Mouse (Mus musculus) forebrain, embryonic 14.5 days (tissue): ENCODE data around the gene Brd3. TPM values are rescaled to one million over a fixed set of nuclear protein-coding genes. Genes with fewer than 3 reads are reported as not detected.

ENCODE experiments used
- ATAC-seq: fragments of 200-750 bp; cut with Nextera tagmentation; 2 replicates; pipeline ENCODE4 v1.8.0; 2017; ENCODE audit warnings: mild to moderate bottlenecking, moderate library complexity
- DNase-seq: peaks from one replicate; pipeline ENCODE4 v3.0.0-alpha.2; 2015; ENCODE audit warnings: low spot score
- H3K27ac ChIP-seq: fragments of 300-500 bp; sonication (generic); 2 replicates; pipeline ENCODE4 v1.5.1; 2014; ENCODE audit warnings: low read depth, mild to moderate bottlenecking, control low read depth, low read length, moderate library complexity
- H3K27me3 ChIP-seq: fragments of 300-500 bp; sonication (generic); replicated peaks from 2 replicates; pipeline ENCODE4 v1.6.1; 2014; ENCODE audit warnings: low read length, control low read depth, mixed read lengths; ENCODE audit not compliant: control insufficient read depth, insufficient read depth
- H3K36me3 ChIP-seq: fragments of 300-500 bp; sonication (generic); 2 replicates; pipeline ENCODE4 v1.6.1; 2014; ENCODE audit warnings: low read length, control low read depth; ENCODE audit not compliant: control insufficient read depth, insufficient read depth
- H3K4me1 ChIP-seq: fragments of 300-500 bp; sonication (generic); 2 replicates; pipeline ENCODE4 v1.6.1; 2014; ENCODE audit warnings: antibody characterized with exemption, low read length, control low read depth; ENCODE audit not compliant: control insufficient read depth, insufficient read depth
- H3K4me2 ChIP-seq: fragments of 300-500 bp; sonication (generic); 2 replicates; pipeline ENCODE4 v1.6.1; 2014; ENCODE audit warnings: mild to moderate bottlenecking, control low read depth, low read length
- H3K4me3 ChIP-seq: fragments of 300-500 bp; sonication (generic); 2 replicates; pipeline ENCODE4 v1.5.1; 2014; ENCODE audit warnings: low read depth, low read length, control low read depth
- H3K9ac ChIP-seq: fragments of 300-500 bp; sonication (generic); 2 replicates; pipeline ENCODE4 v1.6.1; 2014; ENCODE audit warnings: mild to moderate bottlenecking, low read length, control low read depth, moderate library complexity
- H3K9me3 ChIP-seq: fragments of 300-500 bp; sonication (generic); replicated peaks from 2 replicates; pipeline ENCODE4 v1.6.1; 2016; ENCODE audit warnings: low read length, control low read depth, mixed read lengths; ENCODE audit not compliant: control insufficient read depth
- WGBS: fragments of 180-500 bp; shearing (Covaris S2); extraction: QIAGEN DNeasy Blood & Tissue Kit; methylation state at CpG from one replicate; pipeline ENCODE4 v1.1.7; 2014; 5-methylcytosine and 5-hydroxymethylcytosine counted together
- polyA plus RNA-seq: library from polyadenylated mRNA; unstranded; fragments of >200 nt; fragmentation: Nextera tagmentation; extraction: Ambion mirVana; gene quantifications from 2 replicates; pipeline ENCODE4 v1.2.1, GENCODE M21; 2014

Gene Brd3
- polyA plus RNA-seq, 1 experiment from 2014 or later, result 155 TPM

DNA sequence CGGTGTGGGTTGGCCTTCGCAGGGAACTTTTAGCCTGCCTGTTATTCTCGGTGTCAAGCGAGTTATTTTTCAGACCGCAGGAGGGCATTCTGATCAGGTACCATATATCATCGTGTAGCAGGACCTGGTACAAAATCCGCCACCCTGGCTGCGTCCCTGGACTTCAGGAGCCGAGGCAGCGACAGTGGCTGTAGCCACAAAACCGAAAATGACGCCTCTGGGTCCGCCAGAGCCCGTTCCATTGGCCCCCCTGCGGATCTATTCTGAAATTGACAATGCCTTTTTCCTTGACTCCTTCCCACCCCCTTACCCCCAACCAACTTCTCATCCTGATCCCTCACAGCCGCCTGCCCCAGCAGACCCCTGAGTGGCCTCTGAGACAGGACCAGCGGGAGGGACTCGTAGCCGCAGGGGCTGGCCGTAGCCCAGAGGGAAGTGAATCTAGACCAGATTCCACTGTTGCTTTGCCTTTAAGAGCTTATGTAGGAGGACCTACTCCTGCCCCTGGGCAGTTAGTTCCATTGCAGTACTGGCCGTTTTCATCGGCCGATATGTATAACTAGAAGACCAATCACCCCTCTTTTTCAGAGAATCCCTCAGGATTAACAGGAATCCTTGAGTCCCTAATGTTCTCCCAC is 11.0 kb downstream of the Brd3 start:
- 0 out of 2 replicates have a peak, but pooled peaks cover 3% of the 10 kb centered on the region for H3K4me1 ChIP-seq
- peak overlapping the region; percentile 25 for H3K4me3 ChIP-seq
- peak overlapping the region; percentile 51; the same call in 1 of the 2 replicates for H3K9ac ChIP-seq
- no peak overlapping the region for H3K27ac ChIP-seq
- H3K9me3 ChIP-seq, result no peaks in the 10 kb centered on the region
- peak overlapping the region; percentile 45 for H3K4me2 ChIP-seq
- H3K36me3 ChIP-seq, result no peaks in the 10 kb centered on the region
- WGBS, result 21% methylated on average over 23 of the region's 23 CpGs
- no peaks in the 10 kb centered on the region for H3K27me3 ChIP-seq
- peak; percentile 49 for DNase-seq
- ATAC-seq, result no peak

GRCm38 (mm10) chr2:27493971-27494370 is 13.5 kb downstream of the Brd3 start:
- 90% methylated on average over 3 of the region's 3 CpGs for WGBS
- no peak for ATAC-seq

DNA sequence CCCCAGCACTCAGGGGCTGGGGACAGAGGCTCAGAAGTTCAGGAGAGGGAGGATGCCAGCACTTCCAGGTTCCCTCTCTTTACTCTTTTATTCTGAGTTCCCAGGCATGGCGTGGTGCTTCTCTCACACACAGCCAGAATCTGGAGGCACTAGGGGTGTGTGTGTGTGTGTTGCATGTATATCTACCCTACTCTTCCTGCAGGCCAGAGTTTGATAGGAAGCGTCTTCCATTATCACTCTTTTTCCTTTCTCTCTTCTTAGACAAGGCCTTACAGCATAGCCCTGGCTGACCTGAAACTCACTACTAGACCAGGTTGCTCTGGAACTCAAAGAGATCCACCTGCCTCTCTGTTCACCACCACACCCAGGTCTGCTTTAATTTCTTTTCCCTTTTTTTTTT is 16.5 kb downstream of the Brd3 start:
- H3K4me1 ChIP-seq, result no peaks in the 10 kb centered on the region
- no peak for ATAC-seq
- DNase-seq, result no peak
- H3K4me2 ChIP-seq, result no peak overlapping the region
- H3K9ac ChIP-seq, result no peak overlapping the region
- no peak overlapping the region for H3K4me3 ChIP-seq
- no peak overlapping the region for H3K27ac ChIP-seq
- H3K27me3 ChIP-seq, result no peaks in the 10 kb centered on the region
- 78% methylated on average over 2 of the region's 2 CpGs for WGBS
- H3K36me3 ChIP-seq, result no peaks in the 10 kb centered on the region
- H3K9me3 ChIP-seq, result no peaks in the 10 kb centered on the region

More at GRCm38 (mm10) chr2:27493971-27494370, 13.5 kb downstream of the Brd3 start:
- H3K36me3 ChIP-seq, result no peaks in the 10 kb centered on the region
- H3K9me3 ChIP-seq, result no peaks in the 10 kb centered on the region
- H3K27ac ChIP-seq, result no peak overlapping the region
- no peak overlapping the region for H3K9ac ChIP-seq
- no peaks in the 10 kb centered on the region for H3K27me3 ChIP-seq
- H3K4me2 ChIP-seq, result no peak overlapping the region
- no peak for DNase-seq
- H3K4me1 ChIP-seq, result 0 out of 2 replicates have a peak, but pooled peaks cover 3% of the 10 kb centered on the region
- no peak overlapping the region for H3K4me3 ChIP-seq

- Histone ChIP-seq H3K9ac (no peak overlapping the region), H3K36me3 (no peaks in the 10 kb centered on the region), H3K27me3 (no peaks in the 10 kb centered on the region), H3K4me1 (no peaks in the 10 kb centered on the region), H3K4me3 (no peak overlapping the region), H3K27ac (no peak overlapping the region), H3K4me2 (no peak overlapping the region), H3K9me3 (no peaks in the 10 kb centered on the region)
- WGBS, result 93% methylated on average over 1 of the region's 1 CpGs
- ATAC-seq, result no peak
- no peak for DNase-seq
Measured at GRCm38 (mm10) chr2:27488362-27488761, 19.1 kb downstream of the Brd3 start.

GRCm38 (mm10) chr2:27487336-27488049 is 20.0 kb downstream of the Brd3 start:
- Histone ChIP-seq H3K4me3 (no peak overlapping the region), H3K27me3 (no peaks in the 10 kb centered on the region), H3K4me1 (no peaks in the 10 kb centered on the region), H3K36me3 (no peaks in the 10 kb centered on the region), H3K9ac (no peak overlapping the region), H3K4me2 (no peak overlapping the region), H3K9me3 (no peaks in the 10 kb centered on the region), H3K27ac (no peak overlapping the region)
- WGBS, result 84% methylated on average over 3 of the region's 4 CpGs
- ATAC-seq (no peak), DNase-seq (no peak)

GRCm38 (mm10) chr2:27486725-27487124 is 20.7 kb downstream of the Brd3 start:
- Histone ChIP-seq H3K4me2 (no peak overlapping the region), H3K4me1 (no peaks in the 10 kb centered on the region), H3K9me3 (no peaks in the 10 kb centered on the region), H3K36me3 (no peaks in the 10 kb centered on the region), H3K27me3 (no peaks in the 10 kb centered on the region), H3K27ac (no peak overlapping the region), H3K4me3 (no peak overlapping the region), H3K9ac (no peak overlapping the region)
- 76% methylated on average over 4 of the region's 4 CpGs for WGBS
- DNase-seq (no peak), ATAC-seq (no peak)

- H3K4me1 ChIP-seq, result no peaks in the 10 kb centered on the region
- H3K4me2 ChIP-seq, result no peak overlapping the region
- H3K9ac ChIP-seq, result no peak overlapping the region
- no peak overlapping the region for H3K27ac ChIP-seq
- no peak for ATAC-seq
- no peak overlapping the region for H3K4me3 ChIP-seq
- no peaks in the 10 kb centered on the region for H3K9me3 ChIP-seq
- no peaks in the 10 kb centered on the region for H3K36me3 ChIP-seq
- 82% methylated on average over 7 of the region's 7 CpGs for WGBS
- H3K27me3 ChIP-seq, result no peaks in the 10 kb centered on the region
- no peak for DNase-seq
Measured at GRCm38 (mm10) chr2:27482265-27482861, 25.1 kb downstream of the Brd3 start.

DNA sequence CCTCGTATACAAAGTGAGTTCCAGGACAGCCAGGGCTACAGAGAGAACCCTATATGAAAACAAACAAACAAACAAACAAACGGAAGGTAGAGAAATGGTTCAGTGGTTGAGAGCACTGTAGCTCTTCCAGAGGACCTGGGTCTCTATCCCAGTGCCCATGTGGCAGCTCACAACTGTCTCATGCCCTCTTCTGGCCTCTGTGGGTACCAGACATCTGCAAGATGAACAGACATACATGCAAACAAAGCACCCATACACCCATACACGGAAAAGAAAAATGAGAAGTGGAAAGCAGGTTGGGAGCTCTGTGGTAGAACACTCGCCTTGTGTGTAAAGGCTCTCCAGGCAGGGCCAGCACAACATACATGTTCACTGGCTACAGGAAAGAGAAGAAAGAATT is 27.1 kb downstream of the Brd3 start:
- H3K9ac ChIP-seq, result no peak overlapping the region
- no peaks in the 10 kb centered on the region for H3K27me3 ChIP-seq
- H3K4me1 ChIP-seq, result no peaks in the 10 kb centered on the region
- ATAC-seq (no peak), DNase-seq (no peak)
- H3K27ac ChIP-seq, result no peak overlapping the region
- H3K9me3 ChIP-seq, result no peaks in the 10 kb centered on the region
- no peak overlapping the region for H3K4me3 ChIP-seq
- WGBS, result 74% methylated on average over 4 of the region's 4 CpGs
- no peaks in the 10 kb centered on the region for H3K36me3 ChIP-seq
- H3K4me2 ChIP-seq, result no peak overlapping the region

DNA sequence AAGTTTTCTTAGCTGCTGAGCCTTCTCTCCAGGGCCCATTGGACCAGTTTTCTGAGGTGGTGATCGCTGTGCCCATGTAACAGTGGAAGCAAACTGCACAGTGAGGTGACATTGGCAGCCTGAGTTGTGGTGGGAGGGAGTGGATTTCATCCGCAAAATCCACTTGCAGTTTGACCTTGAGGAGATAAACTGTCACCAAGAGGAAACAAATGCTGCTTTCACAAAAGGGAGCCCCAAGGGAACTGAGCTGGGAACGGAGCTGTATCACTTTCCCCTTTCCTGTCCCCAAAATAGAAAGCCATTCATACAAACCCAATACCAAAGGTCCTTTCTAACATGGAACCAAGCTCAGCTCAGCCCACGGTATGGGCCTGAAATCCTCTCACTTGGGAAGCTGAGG is 27.6 kb downstream of the Brd3 start:
- Histone ChIP-seq H3K4me2 (no peak overlapping the region), H3K9ac (no peak overlapping the region), H3K4me1 (no peaks in the 10 kb centered on the region), H3K9me3 (no peaks in the 10 kb centered on the region), H3K27ac (no peak overlapping the region), H3K36me3 (no peaks in the 10 kb centered on the region), H3K4me3 (no peak overlapping the region), H3K27me3 (no peaks in the 10 kb centered on the region)
- 82% methylated on average over 4 of the region's 4 CpGs for WGBS
- no peak for DNase-seq
- no peak for ATAC-seq
